Mouse (Mus musculus): ENCODE data around the gene Pcif1.

DNA sequence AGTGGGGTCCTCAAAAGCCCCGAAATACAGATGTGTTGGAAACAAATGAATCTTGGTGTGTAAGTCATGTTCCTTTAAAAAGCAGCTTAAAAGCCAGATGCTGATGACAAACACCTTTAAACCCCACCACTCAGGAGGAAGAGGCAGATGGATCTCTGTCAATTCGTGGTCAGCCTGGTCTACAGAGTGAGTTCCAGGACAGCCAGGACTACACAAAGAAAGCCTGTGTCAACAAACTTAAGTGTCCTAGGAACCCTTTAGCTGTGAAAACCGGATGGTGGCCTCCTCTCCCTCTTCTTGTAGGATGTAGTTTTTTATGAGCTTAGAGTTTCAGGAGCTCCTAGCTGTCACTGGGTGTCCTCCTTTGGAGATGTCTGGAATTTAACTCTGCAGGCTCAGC is 5.5 kb upstream of the Pcif1 start:
- TF ChIP-seq POLR2A (IDR thresholded peaks at IDR 0.05; ENCODE audit: low read depth, low read length) (no peak), CTCF (conservative IDR thresholded peaks at IDR 0.05; ENCODE audit: insufficient read depth, insufficient read length, low read depth, low read length) (no peak)

Measured in kidney, adult 2 months (tissue).